Mouse (Mus musculus): ENCODE results near the gene Meis3.

The Meis3 gene

GRCm38 (mm10) chr7:16174597-16175541, at the start of gene Meis3:
Meis3 (plus strand) TSS chr7:16175090.
- DNase-seq, result peak; percentile 18

DNA sequence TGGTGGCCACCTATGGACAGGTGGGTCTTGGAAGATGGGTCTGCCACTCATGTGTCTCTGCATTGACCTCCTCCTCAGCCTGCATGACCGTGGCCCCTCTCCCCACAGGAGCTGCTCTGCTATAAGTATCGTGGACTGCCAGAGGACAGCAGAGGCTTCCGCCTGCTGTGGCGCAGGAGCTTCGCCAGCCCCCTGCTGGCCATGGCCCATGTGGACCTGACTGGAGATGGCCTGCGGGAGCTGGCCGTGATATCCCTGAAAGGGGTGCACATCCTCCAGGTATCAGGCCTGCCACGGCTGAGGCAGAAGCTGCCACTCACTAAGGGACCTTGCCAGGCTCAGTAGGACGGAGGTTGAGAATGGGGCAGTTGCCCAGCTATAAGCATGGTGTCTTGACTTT, 49.1 kb upstream of the Meis3 start:
- no peak for DNase-seq

DNA sequence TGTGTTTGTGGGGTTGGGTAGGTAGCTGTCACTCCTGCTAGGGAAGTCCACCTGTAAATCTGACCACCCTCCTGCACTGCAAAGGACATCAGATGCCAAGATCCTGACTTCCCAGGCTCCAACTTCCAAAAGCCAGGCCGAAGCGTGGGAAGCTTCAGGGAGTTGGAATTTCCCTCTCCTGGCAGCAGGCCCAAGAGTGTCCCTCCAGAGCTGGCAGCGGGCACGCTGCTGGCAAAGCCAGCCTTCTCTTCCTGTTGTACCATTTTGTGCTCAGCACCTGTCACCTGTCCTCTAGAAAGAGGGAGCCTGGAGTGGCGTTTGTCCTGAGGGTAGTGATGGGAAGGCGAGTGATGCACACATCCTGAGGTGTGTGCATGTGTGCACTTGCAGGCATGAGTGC, 46.5 kb upstream of the Meis3 start:
- no peak for DNase-seq

- no peak for DNase-seq
Observed at GRCm38 (mm10) chr7:16128899-16129298, 46.0 kb upstream of the Meis3 start.

GRCm38 (mm10) chr7:16129421-16129845, 45.5 kb upstream of the Meis3 start, which contains the start of gene Slc8a2:
Slc8a2 (plus strand) TSS chr7:16129826.
- peak; percentile 60 for DNase-seq

DNA sequence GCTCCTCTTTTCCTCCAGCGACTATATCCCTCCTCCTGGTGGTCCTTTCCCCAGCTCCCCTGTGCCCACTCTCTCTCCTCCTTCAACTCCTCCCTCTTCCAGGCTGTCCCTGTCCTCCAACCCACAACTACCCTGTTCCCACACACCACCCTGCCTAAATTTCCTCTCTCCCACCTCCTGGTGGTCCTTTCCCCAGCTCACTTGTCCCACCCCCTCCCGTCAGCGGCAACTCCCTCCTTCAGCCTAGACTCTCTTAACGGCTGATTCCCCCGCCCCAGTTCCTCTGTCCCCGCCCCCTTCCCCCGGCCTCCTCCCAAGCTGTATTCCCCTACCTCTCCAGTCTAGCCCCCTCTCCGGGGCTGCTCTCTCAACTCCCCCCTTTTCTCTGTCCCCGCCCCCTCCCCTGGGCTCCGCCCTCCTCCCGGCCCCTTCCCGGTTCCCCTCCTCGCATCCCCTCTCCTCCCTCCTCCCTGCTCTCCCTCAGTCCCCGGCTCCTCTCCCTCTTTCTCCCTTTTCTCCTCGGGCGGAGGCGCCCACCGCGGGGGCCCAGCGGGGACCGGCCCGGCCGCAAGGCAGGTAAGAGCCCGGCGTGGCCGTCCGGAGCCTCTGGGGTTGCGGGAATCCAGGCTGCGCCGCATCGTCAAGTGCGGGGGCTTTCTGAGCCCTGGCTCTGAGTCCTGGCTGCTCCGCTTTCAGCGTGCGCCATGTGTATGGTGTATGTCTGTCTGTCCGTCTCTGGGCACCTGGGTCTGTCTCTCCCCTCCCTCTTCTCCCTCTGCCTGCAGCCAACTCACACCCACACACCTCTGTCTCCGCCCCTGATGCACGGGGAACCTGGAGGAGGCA, 44.8 kb upstream of the Meis3 start:
- DNase-seq, result no peak

GRCm38 (mm10) chr7:16130956-16131634, 43.8 kb upstream of the Meis3 start:
- DNase-seq, result no peak

- no peak for DNase-seq
Observed at GRCm38 (mm10) chr7:16132161-16132581, 42.7 kb upstream of the Meis3 start.

GRCm38 (mm10) chr7:16132926-16133325, 42.0 kb upstream of the Meis3 start:
- no peak for DNase-seq

DNA sequence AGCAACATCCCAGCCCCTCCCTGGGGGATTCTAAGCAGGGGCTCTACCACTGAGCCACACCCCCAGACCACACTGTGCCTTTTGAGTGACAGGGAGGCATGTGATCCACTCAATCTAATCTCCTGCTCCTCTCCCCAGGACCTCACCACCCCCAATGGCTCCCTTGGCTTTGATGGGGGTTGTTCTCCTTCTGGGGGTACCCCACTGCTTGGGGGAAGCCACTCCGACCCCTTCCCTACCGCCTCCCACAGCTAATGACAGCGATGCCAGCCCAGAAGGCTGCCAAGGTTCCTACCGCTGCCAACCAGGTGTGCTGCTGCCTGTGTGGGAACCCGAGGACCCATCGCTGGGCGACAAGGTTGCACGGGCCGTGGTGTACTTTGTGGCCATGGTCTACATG, 41.2 kb upstream of the Meis3 start:
- no peak for DNase-seq

GRCm38 (mm10) chr7:16134951-16135392, 39.9 kb upstream of the Meis3 start:
- no peak for DNase-seq

- no peak for DNase-seq
Observed at GRCm38 (mm10) chr7:16146489-16147410, 28.1 kb upstream of the Meis3 start.

DNA sequence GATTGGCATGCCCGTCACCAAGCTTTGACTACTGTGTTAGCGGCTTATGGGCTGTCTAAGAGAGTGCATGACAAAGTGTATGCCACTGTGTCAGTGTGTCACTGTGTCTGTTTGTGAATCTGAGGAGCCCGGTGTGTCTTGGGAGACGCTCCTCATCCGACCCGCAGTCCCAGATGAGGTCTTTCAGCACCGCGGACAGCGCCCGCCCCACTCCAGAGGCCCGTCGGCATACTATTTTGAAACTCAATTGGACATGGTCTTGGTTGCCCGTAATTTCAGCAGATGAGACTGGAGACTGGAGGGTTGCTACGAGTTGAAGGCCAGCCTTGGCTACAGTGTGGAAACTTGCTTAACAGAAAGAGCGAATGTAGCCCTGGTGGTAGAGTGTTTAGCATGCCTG, 27.2 kb upstream of the Meis3 start:
- peak; percentile 60 for DNase-seq

DNA sequence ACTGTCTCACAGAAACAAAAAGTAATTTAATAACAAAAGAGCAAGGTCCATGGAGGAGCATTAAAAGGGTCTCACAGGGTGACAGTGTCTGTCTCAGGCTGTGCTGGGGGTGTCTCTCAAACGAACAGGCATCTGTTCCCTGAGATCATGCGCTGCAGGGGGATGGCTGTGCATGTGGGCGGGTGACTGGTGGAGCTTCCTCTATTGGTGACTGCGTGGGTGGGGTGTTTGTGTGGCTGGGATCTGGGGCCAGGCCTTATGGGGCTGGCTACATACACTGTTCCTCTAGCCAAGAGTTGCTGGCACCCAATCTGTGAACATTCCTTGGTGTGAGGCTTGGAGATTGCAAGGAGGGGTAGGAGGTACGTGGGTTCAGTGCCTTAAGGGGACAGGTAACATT, 25.6 kb upstream of the Meis3 start:
- no peak for DNase-seq

DNA sequence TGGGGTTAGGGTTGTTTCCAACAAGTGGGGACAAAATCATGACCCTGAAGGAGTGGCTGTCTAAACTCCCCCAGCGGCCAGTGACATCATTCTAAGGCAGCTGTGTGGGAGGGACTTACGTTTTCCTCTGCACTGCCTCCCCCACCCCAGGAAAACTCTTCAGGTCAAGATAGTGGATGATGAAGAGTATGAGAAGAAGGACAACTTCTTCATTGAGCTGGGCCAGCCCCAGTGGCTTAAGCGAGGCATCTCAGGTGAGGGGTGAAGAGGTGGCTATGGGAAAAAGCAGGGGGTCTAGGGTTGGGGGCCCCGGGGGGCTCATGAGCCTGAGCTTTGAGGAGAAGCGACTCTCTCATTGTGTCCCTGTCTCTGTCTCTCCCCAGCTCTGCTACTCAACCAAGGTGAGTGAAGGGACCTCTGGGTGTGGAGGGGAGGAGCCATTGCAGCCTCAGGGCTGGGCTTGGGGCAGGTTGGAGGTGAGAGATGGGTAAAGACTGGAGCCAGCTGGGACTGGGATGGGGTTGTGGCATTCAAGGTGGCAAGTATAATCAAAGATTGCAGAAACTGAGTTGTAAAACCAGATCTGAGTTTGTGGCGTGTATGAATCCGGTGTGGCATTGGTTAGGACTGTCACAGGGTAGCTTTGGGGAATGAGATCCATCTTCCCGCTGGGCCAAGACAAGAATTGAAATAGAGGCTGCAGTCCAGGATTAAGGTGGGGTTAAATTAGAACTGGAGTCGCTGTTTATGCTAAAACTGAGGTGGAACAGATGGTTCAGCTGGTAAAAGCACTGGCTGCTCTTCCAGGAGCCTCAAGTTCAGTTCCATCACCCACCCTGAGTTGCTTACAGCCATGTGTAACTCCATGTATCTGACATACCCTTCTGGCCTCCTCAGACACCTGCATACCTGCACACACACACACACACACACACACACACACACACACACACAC, 24.4 kb upstream of the Meis3 start:
- DNase-seq, result no peak

GRCm38 (mm10) chr7:16153522-16153921, 21.4 kb upstream of the Meis3 start:
- DNase-seq, result peak; percentile 47

DNA sequence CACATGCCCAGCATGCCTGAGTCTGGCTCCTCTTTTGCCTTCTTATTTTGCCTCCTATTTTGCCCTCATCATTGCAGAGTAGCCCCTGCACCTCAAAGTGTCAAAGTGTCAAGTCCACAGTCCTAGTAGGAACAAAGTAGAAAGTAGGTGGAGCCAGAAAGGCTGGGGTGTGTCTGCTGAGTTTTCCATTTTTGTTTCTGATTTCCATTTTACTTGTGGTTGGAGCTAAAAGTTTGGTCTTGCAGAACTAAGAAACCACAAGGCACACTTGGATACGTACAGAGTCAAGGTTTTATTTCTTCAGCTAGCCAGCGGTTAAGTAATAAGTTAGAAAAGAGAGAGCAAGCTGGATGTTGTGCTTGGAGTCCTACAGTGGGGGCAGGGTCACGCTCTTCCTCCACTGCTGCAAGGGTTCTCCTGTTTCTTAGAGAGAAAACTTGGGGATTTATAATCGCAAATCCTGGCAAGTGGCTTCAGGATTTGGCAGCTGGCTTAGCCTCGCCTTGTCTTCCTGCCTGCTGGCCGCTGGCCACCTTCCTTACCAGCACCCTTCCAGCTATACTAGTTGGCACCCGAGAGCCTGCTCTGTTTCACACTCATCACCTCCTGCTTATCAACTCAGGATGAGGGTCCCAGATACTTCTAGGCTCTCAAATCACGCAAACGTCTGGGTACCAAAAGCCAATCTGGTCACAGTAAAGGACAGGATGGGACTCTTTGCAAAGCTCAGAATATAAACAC, 19.6 kb upstream of the Meis3 start:
- DNase-seq, result no peak

DNA sequence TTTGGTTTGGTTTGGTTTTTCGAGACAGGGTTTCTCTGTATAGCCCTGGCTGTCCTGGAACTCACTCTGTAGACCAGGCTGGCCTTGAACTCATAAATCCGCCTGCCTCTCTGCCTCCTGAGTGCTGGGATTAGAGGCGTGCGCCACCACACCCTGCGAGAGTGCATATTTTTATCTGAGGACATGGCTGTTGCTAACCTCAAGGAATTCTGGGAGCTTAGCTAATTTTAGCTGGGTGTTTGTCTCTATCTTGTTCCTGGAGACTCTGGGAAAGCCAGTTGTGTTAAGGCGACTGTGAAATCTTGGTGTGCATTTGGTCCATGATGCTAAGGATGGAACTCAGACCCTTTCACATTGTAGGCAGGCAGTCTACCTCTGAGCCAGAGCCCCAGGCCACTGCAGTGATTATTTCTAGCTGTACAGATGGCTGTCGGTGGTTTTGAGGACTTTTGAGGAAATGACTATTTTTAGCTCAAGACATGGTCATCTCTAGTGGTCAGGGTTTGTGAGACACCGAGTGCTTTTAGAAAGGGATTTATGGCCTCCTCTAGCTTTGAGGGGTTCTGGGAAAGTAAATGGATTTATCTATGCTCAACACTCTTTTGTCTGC, 18.7 kb upstream of the Meis3 start:
- DNase-seq, result no peak

GRCm38 (mm10) chr7:16158735-16159134, 16.2 kb upstream of the Meis3 start:
- no peak for DNase-seq
